Mouse (Mus musculus): Measurements from ENCODE around the gene Ube2ql1. TPM values are rescaled to one million over a fixed set of nuclear protein-coding genes. Genes with fewer than 3 reads are reported as not detected.

Gene Ube2ql1
- total RNA-seq, 2 experiments from 2014 or later: not detected

DNA sequence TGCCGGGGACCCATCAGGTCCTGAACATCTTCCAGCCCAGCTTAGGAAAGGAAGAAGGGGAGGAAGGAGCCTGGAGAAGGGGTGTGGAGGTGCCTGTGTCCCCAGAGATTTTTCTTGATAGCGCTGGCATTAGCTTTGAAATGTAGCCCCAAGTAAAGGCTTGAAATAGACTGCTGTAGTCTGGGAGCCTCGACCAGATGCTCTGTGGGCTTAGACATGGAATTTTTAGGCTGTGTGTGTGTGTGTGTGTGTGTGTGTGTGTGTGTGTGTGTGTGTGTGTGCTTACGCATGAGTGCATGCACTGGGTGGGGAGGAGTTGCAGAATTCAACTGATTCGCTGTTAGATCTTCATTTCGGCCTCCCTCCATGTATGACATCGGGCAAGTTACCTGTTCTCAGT is 31.5 kb downstream of the Ube2ql1 start:
- no peak for ATAC-seq (replicated peaks; ENCODE audit: poor library complexity)

DNA sequence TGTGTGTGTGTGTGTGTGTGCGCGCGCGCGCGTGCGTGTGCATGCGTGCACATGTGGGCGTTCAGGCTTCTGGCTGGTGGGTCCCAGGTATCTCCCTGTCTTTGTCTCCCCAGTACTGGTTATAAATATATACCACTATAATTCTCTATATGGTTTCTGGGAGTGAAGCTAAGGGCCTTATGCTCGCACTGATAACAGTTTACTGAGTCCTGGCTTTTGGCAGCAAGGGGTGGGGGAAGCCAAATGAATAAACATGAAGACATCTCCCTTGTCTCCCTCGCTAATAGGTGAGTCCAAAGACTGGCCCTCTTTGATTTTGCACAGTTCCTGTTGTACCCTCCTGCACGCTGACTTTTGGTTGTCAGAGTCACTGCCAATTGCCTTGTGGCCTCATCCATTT is 32.2 kb downstream of the Ube2ql1 start:
- no peak for ATAC-seq (replicated peaks; ENCODE audit: poor library complexity)

DNA sequence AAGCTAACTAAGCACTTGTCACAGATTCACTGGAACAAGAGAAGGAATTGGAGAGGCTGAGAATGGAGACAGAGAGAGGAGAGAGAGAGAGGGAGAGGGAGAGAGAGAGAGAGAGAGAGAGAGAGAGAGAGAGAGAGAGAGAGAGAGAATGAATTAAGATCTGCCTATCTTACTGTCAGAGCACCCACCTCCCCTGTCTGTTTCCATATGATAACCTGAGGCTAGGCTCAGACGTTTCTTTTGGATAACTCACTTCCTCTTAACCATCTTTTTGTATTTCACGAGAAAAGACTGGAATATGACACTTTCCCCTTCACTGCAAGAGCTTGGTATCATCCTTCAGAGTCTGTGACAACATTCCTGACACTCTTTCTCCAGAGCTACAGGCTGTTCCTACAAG is 32.8 kb downstream of the Ube2ql1 start:
- ATAC-seq (replicated peaks; ENCODE audit: poor library complexity): no peak

DNA sequence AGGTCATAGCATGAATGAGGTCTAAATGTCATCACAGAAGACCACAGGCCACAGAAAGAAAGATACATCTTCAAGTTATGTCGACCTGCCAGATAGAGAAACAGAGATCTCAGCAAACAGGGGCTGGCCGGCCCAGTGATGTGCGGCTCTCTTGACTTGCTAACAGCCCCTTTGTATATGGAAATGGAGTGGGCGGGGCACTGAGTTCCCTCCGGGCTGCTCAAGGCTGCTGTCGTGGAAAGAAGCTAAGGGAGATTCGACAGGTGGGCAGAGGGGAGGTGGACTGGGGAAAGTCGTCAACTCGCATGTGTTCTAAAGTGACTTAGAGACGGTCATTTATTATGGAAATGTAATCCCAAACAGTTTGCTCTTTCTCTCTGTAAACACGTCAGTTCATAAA is 36.2 kb downstream of the Ube2ql1 start:
- ATAC-seq (replicated peaks; ENCODE audit: poor library complexity): no peak

DNA sequence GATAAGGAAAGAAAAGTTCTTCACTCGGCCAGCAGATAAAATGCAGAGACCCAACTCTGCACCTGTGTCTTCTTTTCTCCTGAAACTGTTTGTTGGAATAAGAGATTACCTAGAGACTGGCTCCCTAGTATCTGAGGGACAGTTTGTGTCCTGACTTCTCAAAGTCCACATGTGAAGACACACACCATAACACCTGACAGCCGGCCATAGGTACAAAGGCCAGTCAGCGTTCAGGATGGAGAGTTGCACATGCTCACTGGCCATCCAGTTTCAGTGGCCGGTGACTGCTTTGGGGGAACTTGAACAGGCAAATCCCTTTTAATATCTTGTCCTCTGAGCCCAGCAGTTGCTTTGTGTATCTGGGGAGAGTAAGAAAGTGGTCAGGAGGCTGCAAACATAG is 38.3 kb downstream of the Ube2ql1 start:
- ATAC-seq (replicated peaks; ENCODE audit: poor library complexity): no peak

DNA sequence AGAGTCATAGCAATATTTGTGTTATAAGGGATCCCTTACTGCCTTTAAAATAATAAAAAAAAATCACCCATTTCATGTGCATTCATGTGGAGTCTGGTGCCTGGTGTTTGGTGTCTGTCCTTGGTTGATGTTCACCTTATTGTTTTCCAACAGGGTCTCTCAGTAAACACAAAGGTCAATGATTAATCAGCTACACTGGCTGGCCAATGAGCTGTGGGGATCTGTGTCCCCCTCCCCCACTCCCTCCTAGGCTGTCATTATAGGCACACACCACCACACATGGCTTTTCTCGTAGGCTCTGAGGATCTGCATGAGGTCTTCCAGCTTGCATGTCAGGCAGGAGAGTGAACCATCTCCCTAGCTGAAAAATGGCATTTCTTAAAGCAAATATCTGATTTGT is 38.9 kb downstream of the Ube2ql1 start:
- ATAC-seq (replicated peaks; ENCODE audit: poor library complexity): no peak

DNA sequence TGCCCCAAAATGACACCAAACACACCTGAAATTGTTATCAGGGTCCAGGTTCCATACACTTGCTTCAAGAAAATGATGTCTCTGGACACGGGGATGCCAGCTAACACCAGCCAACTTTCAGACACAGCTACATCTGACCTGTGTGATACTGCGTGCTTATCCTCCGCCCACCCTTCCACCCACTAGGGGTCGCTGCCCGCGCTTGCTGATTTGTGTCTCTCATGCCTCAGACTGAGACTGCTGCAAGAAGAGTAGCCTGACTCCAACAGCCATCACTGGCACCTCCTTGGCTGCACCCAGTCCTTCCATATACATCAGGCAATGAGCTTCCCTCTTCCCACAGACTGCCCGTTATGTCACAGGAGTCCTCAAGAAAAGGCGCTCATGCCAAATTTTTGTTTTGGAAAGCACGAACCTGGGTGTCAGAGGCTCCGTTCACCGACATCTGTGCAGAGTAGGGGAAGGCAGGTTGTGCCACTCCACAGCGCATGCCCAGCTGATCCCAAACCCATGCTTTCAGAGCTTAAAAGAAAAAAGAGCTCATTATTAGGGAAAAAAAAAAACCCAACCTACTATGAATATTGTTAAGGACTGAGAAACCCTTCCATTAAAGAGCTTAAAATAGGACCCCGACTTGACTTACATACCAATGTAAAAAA is 43.2 kb downstream of the Ube2ql1 start:
- peak; percentile 72 for ATAC-seq (replicated peaks; ENCODE audit: poor library complexity)

DNA sequence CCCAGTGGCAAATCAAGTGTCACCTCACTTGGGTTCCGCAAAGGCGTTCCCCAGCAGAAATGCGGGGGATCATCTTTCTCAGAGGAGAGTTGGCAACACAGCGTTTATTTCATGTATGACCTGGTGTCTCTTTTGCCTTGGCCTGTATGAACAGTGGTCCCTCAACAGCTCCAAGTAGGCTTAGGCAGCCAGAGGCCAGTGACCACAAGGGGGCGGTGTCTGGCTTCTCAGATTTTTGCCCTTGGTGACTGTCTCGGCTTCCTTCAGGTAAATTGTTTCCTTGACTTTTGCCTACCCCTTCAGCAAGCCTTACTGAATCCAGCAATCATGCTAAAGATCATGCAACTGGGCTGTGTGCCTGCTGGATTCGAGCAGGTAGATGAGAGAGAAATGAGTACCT is 48.6 kb downstream of the Ube2ql1 start:
- peak; percentile 46 for ATAC-seq (replicated peaks; ENCODE audit: poor library complexity)

DNA sequence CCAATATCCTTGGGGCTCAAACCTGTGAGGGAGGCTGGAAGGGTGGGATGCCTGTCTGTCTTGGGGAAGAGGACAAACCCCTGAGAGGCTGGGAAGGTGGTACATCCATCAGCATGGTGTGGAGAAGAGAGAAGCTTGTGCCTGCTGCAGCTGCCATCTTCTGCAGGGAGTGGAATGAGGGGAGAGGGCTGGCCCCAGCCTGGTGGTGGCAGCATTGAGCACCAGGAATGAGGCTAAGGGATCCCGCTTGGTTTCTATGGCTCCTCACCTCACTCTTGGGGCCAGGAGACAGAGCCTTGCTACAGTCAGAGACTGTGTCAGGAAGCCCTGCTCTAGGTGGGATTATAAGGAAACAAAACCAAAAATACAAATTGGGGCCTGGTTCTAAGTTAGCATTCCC is 52.7 kb downstream of the Ube2ql1 start:
- ATAC-seq (replicated peaks; ENCODE audit: poor library complexity): 0 out of 2 replicates have a peak, but pooled peaks have one; percentile 44

DNA sequence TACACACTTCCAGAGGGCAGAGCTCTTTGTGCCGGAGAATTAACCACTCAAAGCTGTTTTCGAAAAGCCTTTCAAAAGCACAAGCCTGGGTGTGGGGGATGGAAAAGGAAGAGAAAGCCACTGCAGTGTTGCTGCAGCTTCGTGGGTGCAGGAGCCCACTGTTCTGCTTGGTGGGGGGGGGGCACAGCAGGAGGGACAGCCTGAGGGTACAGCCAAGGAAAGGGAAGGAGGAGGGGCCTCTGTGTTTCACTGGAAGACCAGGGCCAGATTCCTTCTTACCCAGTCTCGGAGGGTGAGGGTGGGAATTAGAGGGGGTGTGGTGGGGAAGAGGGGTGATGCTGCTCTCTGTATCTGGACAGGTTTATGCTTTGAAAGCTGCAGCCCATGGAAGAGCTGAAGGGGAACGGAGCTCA is 54.3 kb downstream of the Ube2ql1 start:
- no peak for ATAC-seq (replicated peaks; ENCODE audit: poor library complexity)

DNA sequence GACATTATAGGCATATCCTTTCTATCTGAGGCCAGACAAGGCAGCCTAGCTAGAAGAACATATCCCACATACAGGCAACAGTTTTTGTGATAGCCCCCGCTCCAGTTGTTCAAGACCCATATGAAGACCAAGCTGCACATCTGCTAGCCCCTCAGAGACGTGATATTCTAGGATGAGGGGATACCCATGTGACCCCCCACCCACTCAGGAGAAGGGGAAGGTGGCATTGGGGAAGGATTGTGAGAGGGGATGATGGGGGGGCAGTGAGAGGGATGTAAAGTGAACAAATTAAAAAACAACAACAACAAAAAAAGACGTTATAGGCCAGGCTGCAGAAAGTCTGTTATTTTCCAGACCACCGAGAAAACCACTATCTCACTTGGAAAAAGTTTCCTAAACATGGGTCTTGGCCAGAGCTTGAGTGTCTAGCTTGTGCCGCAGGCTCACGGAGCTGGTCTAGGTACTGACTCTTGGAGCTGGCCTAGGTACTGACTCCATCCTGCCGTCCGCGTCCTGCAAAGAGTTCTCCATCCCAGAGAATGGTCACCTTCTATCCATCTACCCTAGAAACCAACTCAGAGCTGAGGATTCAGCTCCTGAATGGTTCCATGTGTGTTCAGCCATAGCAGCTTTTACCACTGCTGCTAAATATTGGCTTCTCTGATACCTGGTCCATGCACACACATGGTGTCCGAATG is 65.6 kb downstream of the Ube2ql1 start:
- no peak for ATAC-seq (replicated peaks; ENCODE audit: poor library complexity)

DNA sequence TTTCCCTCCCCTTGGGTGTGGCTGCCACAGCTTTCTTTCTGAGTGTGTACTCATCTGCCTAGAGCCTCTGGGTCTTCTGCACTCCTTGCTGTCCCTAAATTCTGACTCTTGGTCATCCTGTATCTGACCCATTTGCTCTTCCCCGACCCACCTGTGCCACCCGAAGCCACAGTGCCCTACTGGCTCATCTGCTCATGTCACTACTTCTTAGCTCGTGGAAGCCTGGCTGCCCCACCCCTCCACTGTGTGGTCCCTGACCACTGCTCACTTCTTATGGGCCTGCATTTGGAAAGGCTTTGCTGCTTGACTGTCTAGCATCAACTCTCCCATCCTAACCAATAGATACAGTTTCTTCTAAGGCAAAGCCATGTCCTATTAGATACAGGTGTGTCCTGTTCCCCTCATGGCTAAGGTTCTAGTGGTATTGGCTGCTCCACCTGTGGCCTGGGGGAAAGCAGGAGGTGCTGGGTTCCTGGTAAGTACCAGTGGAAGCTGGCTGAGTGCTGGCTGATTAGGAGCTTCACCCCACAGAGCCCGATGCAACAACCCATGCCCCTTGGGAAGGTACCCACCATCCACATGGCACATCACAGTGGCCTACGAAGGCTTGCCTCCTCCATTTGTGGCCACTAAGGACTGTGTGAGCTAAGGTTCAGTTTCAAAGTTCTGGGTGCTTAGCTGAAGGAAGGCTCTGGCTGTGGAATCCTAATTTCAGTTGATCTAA is 66.3 kb downstream of the Ube2ql1 start:
- no peak for ATAC-seq (replicated peaks; ENCODE audit: poor library complexity)

DNA sequence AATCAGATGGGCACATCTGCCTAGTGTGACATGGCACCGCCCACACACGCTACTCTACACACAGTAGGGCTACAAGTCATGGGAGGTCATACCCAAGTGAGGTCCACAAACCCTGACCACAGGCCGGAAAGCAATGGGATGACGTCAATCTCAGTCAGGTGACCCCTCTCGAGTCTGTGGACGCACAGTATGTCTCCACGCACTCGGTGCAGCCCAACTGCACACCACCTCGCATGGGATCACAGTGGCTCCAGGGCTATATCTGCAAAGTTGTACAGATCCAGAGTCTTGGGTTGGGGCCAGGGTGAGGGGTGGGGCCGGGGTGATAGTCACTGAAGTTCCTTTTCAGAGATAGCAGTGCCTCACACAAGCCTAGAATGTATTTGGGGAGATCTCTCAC is 67.1 kb downstream of the Ube2ql1 start:
- ATAC-seq (replicated peaks; ENCODE audit: poor library complexity): no peak

DNA sequence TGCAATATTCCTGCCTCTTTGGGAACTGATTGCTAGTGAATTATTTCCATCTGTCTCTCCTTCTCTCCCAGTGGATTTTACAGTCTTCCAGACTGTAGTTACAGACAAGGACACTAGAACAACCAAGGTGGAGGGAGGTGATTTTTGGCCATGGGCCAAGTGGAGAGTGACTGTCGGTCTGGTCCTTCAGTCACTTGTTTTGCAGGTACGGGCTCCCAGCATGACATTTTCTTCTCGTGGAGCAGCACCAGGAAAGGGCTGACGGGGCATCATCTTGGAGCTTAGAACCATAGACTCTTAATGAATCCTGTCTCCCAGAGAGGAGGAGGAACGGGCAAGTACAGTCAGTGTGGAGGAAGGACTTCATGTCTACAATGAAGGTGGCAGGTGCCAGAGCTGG is 67.6 kb downstream of the Ube2ql1 start:
- ATAC-seq (replicated peaks; ENCODE audit: poor library complexity): no peak

DNA sequence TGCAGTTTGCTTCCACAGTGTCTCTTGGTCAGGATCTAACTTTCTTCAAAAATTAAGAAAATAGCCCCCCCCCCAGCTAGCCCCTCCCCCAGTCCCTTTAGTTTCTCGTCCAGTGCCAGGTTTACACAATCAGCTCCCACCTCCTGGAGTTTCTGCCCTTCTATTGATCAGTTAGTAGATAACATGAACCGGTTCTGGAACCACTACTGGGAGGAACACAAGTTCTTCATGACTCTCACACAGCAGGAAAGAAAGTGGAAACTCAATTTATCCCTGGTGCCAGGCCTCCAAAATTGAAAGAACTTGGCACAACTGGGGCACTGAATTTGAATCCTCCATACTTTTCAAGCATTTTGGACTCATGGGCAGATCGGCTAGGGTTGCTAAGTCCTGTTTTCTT is 85.2 kb downstream of the Ube2ql1 start:
- ATAC-seq (replicated peaks; ENCODE audit: poor library complexity): no peak

Other genes starting within 250 kb of the Ube2ql1 start
- gene Nsun2, start 206.1 kb downstream of the Ube2ql1 start, total RNA-seq (2015): 111 and 121 TPM in 2 replicates
- gene Nsun2, start 206.1 kb downstream of the Ube2ql1 start, total RNA-seq (2017): 197 and 244 TPM in 2 replicates
- 10.8 and 11.2 TPM in 2 replicates for gene Tent4a, start 205.3 kb downstream of the Ube2ql1 start, total RNA-seq (2015)
- 10.5 and 10.6 TPM in 2 replicates for gene Tent4a, start 205.3 kb downstream of the Ube2ql1 start, total RNA-seq (2017)
- 4.5 and 7.7 TPM in 2 replicates for gene Srd5a1, start 128.4 kb downstream of the Ube2ql1 start, total RNA-seq (2015)
- 2.4 and 4.5 TPM in 2 replicates for gene Srd5a1, start 128.4 kb downstream of the Ube2ql1 start, total RNA-seq (2017)
- 37.5 and 42.5 TPM in 2 replicates for gene Med10, start 62.5 kb upstream of the Ube2ql1 start, total RNA-seq (2015)
- gene Med10, start 62.5 kb upstream of the Ube2ql1 start, total RNA-seq (2017): 44.8 and 45.5 TPM in 2 replicates

Data from megakaryocyte progenitor cell, adult 5-6 weeks (primary cell).